Mouse (Mus musculus): Measurements from ENCODE around the gene B630019K06Rik.
"Not testable (repeated sequence)": the region's sequence is repeated elsewhere in the genome, so short reads cannot be mapped to it uniquely, and the experiment has no call there.

B630019K06Rik gene

DNA sequence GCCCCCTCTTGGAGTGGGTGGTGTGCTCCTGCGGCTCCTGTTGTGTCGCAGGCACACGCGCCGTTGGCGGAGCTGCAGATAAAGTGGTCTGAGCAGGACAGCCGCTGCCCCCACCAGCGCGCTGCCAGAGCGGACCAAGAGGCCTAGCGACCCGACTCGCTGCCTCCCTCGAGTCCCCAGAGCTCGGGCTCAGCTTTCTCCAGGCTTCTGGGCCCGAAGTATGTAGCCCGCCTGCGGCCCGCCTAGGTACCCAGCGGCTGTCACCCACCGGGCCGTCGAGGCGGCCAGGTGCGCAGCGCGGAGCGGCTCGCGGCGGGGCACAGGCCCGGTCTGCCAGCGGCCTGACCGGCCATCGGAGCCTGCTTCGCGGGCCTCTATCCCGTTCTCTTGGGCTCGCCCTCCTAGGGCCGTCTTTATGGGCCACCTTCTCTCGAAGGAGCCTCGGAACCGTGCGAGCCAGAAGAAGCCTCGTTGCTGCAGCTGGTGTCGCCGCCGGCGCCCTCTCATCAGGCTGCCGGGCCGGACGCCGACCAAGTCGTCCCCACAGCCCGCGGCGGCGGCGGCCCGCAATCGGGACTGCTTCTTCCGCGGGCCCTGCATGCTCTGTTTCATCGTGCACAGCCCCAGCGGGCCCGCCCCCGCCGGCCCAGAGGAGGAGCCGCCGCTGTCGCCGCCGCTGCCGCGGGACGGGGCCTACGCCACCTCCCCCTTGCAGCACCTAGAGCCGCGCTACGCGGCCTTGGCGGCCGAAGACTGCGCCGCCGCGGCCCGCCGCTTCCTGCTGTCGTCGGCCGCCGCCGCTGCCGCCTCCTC is at the start of gene B630019K06Rik:
Gene B630019K06Rik, plus strand, starts transcription at position 40 of the 813 bp plus-strand sequence.
- DNase-seq (ENCODE audit: low spot score), result peak; percentile 53

DNA sequence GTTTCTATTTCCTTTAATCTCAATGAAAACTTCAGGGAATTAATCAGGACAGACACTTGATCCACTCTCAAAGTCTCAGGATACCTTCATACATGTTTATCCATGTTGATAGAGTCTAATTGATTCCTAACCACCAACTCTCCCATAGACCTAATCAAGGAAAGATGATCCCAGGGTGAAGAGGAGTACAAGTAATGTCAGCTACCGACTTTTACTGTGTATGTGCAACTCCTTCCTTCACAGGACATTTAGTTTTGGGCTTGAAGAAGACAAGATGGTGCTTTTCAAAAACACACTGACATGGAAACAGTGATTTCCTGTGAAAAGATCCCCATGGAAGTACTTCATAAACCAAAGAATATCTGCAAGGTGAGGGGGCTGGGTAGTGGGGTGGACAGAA is 48.5 kb upstream of the B630019K06Rik start, which contains the start of gene Gm6592:
Gene Gm6592, plus strand, starts transcription at position 301 of the 400 bp plus-strand sequence.
- DNase-seq (ENCODE audit: low spot score), result no peak

DNA sequence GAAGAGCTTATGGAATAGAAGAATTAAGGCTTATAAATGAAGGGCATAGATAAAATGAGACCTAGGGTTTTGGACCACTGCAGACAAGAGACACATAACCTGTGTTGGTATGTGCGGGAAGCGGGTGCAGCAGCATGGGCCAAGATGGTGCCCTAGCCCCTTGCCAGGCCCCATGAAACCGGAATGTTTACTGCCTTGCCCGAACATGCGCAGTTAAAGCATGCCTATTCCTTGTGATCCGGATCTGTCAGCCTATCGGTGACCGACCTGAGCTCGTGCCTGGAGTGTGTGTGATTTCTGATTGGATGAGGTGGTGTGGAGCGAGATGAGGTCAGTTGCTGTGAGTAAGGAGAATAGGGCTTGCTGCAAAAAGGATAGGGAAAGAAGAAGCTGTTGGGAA is 39.7 kb upstream of the B630019K06Rik start:
- no peak for DNase-seq (ENCODE audit: low spot score)

DNA sequence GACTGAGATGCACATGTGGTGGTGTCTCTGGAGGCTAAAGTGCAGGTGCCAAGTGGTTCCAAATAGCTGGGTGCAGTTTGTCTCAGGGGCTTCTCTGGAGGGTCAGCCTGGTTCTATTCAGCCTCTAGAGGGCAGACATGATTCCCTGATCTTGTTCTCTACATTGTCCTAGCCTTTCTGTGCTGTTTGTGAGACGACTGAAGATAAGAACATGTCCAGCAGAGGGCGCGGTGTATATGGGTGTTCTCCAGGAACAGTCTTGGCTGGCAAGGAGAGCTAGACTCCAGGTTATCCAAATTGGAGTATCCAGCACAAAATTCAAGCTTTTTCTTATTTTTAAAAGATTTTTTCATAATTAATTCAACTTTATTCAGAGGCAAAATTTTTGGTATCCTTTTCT is 27.9 kb upstream of the B630019K06Rik start:
- peak; percentile 89 for DNase-seq (ENCODE audit: low spot score)

DNA sequence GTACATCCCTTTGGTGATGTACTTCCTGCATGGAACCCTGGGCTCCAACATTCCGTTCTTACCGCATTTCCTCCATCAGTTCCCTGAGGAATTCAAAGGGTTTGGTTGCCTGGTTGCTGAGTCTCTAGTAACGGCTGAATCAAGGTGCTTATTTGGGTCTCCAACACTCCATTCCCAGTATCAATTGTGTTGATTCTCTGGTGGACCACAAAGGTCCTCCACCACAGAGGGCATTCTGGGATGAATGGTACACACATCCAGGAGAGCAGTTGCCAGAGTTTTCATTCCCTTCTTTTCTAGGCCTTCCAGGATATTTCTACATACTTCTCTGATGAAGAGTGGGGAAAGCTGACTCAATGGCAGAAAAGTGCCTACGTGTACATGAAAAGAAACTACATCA is 18.2 kb upstream of the B630019K06Rik start, which contains the start of gene Gm5751:
Gene Gm5751, plus strand, starts transcription at position 301 of the 400 bp plus-strand sequence.
- DNase-seq (ENCODE audit: low spot score), result not testable (repeated sequence)

DNA sequence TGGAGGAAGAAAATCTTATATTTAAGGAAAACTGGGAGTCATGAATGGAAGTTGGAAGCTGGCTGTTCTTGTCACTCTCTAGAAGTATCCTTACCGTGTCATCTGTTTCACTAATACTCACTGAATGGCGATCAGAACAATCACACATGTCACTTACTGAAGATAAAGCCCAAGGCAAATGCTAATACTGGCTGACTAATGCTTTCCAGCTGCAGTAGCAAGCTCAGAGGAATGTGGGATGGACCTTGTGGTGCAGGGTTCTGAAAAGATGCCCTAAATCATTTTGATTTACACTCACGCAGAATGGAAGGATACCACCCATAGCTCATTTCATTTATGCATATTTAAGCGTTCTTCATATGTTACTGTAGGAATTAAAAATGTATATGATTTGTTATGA is 7.8 kb upstream of the B630019K06Rik start:
- DNase-seq (ENCODE audit: low spot score), result no peak

DNA sequence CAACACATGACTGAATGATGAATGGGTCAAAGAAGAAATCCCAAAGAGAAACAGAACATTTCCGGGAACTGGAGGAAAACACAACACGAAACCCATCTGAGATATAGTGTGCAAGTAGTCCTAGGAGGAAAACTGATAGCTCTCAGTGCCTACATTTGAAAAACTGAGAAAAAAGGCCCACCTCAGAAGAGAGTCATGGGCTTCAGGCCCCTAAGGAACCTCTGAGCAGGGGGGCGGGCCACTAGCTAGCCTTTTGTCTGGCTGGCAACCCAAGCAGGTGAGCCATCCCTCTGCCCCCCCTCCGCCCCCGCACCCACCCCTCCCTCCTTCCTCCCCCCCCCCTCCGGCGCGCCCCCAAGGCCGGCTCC is 223 bp upstream of the B630019K06Rik start:
- DNase-seq (ENCODE audit: low spot score), result no peak

DNA sequence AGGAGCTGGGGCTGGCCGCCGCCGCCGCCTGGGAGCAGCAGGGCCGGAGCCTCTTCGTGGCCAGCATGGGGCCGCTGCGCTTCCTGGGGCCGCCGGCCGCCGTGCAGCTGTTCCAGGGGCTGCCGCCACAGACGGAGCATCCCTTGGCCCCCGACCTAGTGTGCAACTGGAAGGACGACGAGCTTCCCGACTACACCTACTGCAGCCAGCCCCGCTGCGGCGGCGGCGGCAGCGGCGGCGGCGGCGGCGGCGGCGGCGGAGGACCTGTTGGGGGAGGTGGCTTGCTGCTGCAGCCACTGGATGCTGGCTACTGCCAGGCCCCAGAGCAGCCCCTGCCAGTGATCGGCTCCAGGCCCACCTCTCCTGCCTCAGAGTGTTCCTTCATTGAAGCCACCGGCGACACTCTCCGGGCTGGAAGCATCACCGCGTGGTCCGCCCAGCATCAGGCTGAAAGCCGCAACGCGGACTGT is 1.0 kb downstream of the B630019K06Rik start:
- peak; percentile 9 for DNase-seq (ENCODE audit: low spot score)

DNA sequence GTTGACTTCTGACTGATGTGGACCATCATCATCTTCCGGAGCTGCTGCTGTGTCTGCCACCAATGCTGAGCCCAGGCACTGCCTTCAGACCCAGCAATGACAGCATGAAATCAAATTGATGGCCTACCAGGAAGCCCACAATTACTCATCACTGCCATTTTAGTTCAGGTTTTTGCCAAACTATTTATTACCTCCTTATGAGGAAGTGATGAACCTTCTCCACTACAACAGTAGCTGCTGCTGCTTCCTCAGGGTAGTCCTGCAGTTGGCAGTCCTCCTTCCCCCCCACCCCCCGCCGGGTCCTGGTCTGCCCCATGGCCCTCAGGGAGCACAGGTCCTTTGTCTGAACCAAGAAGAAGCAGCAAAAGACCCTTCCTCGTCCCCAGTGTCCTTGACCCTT is 8.6 kb downstream of the B630019K06Rik start:
- no peak for DNase-seq (ENCODE audit: low spot score)

DNA sequence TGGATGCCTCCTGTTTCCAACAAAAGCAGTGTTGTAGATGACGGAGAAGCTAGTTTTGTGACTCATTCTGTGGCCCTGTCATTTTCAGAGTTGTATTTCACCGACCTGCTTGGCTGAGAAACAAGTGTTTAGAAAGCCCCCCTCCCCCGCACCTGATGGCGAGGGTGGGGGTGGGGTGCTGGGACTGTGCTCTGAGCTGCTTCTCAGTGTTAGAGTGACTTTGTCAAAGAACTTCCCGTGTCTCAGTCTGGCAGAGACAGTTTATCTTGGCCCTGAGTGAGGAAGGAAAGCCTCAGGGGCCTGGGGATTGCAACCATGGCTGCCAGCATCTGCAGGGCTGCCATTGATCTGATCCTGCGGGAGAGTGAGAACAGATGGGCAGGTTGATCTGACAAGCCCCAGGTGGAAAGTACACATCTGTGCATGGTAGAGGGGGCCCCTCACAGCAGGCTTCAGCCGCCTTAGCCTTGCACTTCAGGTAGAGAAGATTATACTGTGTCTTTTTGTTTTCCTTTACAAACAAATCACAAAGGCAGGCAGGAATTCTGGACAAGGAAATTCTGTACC is 9.8 kb downstream of the B630019K06Rik start:
- no peak for DNase-seq (ENCODE audit: low spot score)

DNA sequence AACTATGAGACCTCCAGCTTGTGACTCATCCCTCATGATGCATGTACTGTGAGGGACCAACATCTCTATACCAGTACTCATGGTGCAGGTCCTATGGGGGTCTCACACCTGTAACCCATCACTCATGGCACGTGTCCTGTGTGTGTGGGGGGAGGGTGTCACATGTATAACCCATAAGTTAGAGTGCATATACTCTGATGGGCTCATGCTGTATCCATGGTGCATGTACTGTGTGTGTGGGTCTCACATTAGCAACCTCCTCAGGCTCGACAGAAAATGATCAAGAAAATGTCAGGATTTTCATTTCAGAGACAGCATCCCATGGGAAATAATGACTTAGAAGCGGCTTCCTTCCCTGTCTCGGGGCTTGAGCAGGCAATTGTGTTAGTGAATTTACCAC is 28.9 kb downstream of the B630019K06Rik start:
- no peak for DNase-seq (ENCODE audit: low spot score)

DNA sequence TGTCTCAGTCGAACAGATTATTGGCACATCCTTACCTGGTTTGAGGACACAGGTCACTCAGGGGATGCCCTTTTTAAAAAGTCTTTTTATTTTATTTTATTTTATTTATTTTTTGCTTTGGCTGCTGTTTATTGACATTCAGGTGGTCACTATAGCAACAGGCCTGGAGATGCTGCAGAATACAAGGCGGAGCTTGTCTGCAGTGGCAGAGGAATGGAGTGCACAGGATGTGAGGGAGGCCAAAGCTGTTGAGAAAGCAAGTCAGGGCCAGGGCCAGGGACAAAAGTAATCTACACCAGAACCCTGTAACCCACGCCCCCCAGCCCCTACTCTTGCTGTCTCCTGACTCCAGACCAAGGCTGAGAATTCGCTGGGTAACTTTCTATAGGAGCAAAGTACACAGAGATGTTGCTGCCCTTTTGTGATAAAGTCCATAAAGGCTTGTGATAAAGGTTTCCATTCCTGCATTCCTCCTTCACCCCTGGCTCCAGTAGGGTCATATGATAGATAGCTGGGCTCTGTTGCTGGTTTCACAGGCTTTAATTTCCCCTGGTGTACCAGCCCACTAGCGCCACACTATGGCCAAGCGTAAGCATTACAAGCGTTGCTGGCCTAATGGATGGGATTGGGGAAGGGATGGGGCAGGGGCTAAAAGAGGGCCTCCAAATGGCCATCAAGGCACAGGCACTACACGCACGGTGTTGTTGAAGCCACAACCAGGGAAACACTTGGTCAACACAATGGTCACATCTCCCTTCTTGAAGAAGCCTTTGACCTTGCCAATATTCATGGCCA is 29.8 kb downstream of the B630019K06Rik start:
- DNase-seq (ENCODE audit: low spot score), result peak; percentile 9

DNA sequence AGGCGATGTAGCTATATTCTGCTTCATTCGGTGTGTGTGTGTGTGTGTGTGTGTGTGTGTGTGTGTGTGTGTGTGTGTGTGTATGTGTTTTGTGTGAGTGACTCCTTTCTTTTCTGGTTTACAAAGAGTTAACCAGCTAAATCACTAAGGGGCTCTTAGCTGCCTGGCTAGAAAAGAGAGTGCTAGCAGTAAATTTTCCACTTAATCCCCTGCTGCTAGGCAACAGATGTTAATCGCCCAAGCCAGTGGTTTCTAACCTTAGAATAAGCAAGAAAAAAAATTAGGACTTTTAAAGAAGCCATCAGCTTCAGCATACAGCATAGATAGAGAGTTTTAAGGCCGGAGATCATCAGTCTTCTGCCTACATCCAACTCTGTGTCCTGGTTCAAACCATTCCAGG is 35.1 kb downstream of the B630019K06Rik start:
- DNase-seq (ENCODE audit: low spot score), result no peak

DNA sequence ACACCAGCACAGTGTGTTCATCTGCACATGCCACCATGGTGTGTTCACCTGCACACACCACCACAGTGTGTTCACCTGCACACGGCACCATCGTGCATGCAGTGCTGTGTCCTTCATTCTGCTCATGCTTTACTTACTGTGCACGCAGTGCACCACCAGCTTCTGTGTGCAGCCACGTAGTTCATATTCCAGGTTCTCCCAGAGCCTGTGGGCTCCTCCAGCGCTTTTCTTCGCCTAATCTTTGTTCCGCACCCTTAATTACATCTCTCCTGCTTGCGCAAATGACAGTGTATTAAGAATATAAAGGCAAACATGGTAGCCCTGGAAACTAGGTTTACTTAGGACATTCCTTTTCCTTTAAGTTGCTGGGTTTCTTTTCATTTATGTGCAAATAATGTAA is 51.9 kb downstream of the B630019K06Rik start:
- no peak for DNase-seq (ENCODE audit: low spot score)

Data from layer of hippocampus, adult 11-12 months (tissue).